Mouse (Mus musculus) CH12.LX (cell line): ENCODE results near the gene Rab25. TPM values are rescaled to one million over a fixed set of nuclear protein-coding genes. Genes with fewer than 3 reads are reported as not detected.

Source experiments
- DNase-seq: peaks from one replicate; pipeline ENCODE4 v3.0.0-alpha.2; 2013; ENCODE audit errors: extremely low read depth
- H3K27ac ChIP-seq: 2 replicates; pipeline ENCODE4 v1.5.1; 2012; ENCODE audit warnings: low read depth, mild to moderate bottlenecking, control low read depth, moderate library complexity; ENCODE audit not compliant: insufficient read depth
- H3K27me3 ChIP-seq: replicated peaks from 2 replicates; pipeline ENCODE3; 2012; ENCODE audit warnings: inconsistent platforms
- H3K36me3 ChIP-seq, 2 experiments: replicated peaks in 1 of 2; 2 replicates each; pipeline versions ENCODE3 to v1.6.1; 2012; ENCODE audit warnings: inconsistent platforms in 1 of 2, low read length in 1 of 2, mild to moderate bottlenecking in 1 of 2, mixed read lengths in 1 of 2, moderate library complexity in 1 of 2; ENCODE audit not compliant: control insufficient read depth in 1 of 2, insufficient read depth in 1 of 2
- H3K4me1 ChIP-seq, 2 experiments: 2 replicates each; pipeline ENCODE4 v1.6.1; 2012; ENCODE audit warnings: inconsistent platforms in 1 of 2, moderate library complexity in 1 of 2; ENCODE audit not compliant: insufficient read depth in 2 of 2, control insufficient read depth in 1 of 2
- H3K4me2 ChIP-seq: 2 replicates; pipeline ENCODE4 v1.6.1; 2012; ENCODE audit warnings: low read depth, mild to moderate bottlenecking, control low read depth; ENCODE audit not compliant: poor library complexity, insufficient read depth, severe bottlenecking
- H3K4me3 ChIP-seq, 3 experiments: fragments of 150-350 bp in 1 of 3; sonication (generic) in 1 of 3; replicated peaks in 1 of 3; 2 replicates each; pipeline versions ENCODE3 to v1.5.1; 2011 to 2012; ENCODE audit warnings: low read depth in 2 of 3, low read length in 2 of 3, mild to moderate bottlenecking in 2 of 3, moderate library complexity in 2 of 3, control low read depth in 1 of 3, improper control_type of control experiment in 1 of 3, inconsistent platforms in 1 of 3, mixed read lengths in 1 of 3; ENCODE audit not compliant: poor library complexity in 1 of 3
- H3K79me2 ChIP-seq: replicated peaks from 2 replicates; pipeline ENCODE4 v1.6.1; 2012; ENCODE audit warnings: mild to moderate bottlenecking, moderate library complexity; ENCODE audit not compliant: control insufficient read depth, poor library complexity, insufficient read depth, severe bottlenecking; ENCODE audit errors: extremely low read depth
- H3K9ac ChIP-seq: 2 replicates; pipeline ENCODE4 v1.6.1; 2012; ENCODE audit warnings: low read depth, mild to moderate bottlenecking, control low read depth, moderate library complexity; ENCODE audit not compliant: insufficient read depth
- H3K9me3 ChIP-seq: replicated peaks from 2 replicates; pipeline ENCODE3; 2012; ENCODE audit warnings: low read length, inconsistent platforms, mixed read lengths
- CHD1 ChIP-seq: IDR thresholded peaks from 2 replicates; pipeline ENCODE4 v1.6.1; 2012; ENCODE audit warnings: low read depth, low read length, improper control_type of control experiment, inconsistent platforms
- CHD2 ChIP-seq: IDR thresholded peaks from 2 replicates; pipeline ENCODE4 v1.6.1; 2011; ENCODE audit warnings: low read length, improper control_type of control experiment
- CTCF ChIP-seq, 2 experiments: IDR thresholded peaks in 1 of 2; conservative IDR thresholded peaks in 1 of 2; 2 replicates each; pipeline ENCODE4 v1.5.1; 2011 to 2012; ENCODE audit warnings: low read depth in 2 of 2, low read length in 2 of 2, improper control_type of control experiment in 1 of 2, inconsistent platforms in 1 of 2, mild to moderate bottlenecking in 1 of 2, moderate library complexity in 1 of 2
- E2F4 ChIP-seq: IDR thresholded peaks from 2 replicates; pipeline ENCODE4 v1.6.1; 2011; ENCODE audit warnings: low read depth, low read length, improper control_type of control experiment; ENCODE audit not compliant: insufficient replicate concordance
- HCFC1 ChIP-seq: IDR thresholded peaks from 2 replicates; pipeline ENCODE4 v1.6.1; 2012; ENCODE audit warnings: low read depth, mild to moderate bottlenecking, inconsistent platforms, low read length, improper control_type of control experiment
- JUN ChIP-seq: IDR thresholded peaks from 2 replicates; pipeline ENCODE4 v1.6.1; 2011; ENCODE audit warnings: low read depth, mild to moderate bottlenecking, low read length, improper control_type of control experiment, moderate library complexity; ENCODE audit not compliant: insufficient read depth
- MAFK ChIP-seq: IDR thresholded peaks from 2 replicates; pipeline ENCODE4 v1.6.1; 2011; ENCODE audit warnings: low read length, improper control_type of control experiment; ENCODE audit not compliant: insufficient replicate concordance
- MAZ ChIP-seq: IDR thresholded peaks from 2 replicates; pipeline ENCODE4 v1.6.1; 2012; ENCODE audit warnings: low read depth, mild to moderate bottlenecking, inconsistent platforms, low read length, improper control_type of control experiment, moderate library complexity
- NELFE ChIP-seq: IDR thresholded peaks from 2 replicates; pipeline ENCODE4 v1.6.1; 2011; ENCODE audit warnings: low read depth, low read length, improper control_type of control experiment
- POLR2A ChIP-seq: IDR thresholded peaks from 2 replicates; pipeline ENCODE4 v1.6.1; 2011; ENCODE audit warnings: low read depth, mild to moderate bottlenecking, improper control_type of control experiment, low read length
- RCOR1 ChIP-seq: conservative IDR thresholded peaks from 2 replicates; pipeline ENCODE4 v1.6.1; 2012; ENCODE audit warnings: low read depth, mild to moderate bottlenecking, inconsistent platforms, low read length, improper control_type of control experiment
- TCF12 ChIP-seq: IDR thresholded peaks from 2 replicates; pipeline ENCODE4 v1.6.1; 2014; ENCODE audit warnings: low read depth, mild to moderate bottlenecking, inconsistent platforms, low read length, improper control_type of control experiment
- UBTF ChIP-seq: IDR thresholded peaks from 2 replicates; pipeline ENCODE4 v1.6.1; 2012; ENCODE audit warnings: low read depth, mild to moderate bottlenecking, inconsistent platforms, low read length, improper control_type of control experiment, moderate library complexity
- ZC3H11A ChIP-seq: IDR thresholded peaks from 2 replicates; pipeline ENCODE4 v1.6.1; 2012; ENCODE audit warnings: low read depth, mild to moderate bottlenecking, inconsistent platforms, low read length, improper control_type of control experiment
- ZMIZ1 ChIP-seq: IDR thresholded peaks from 2 replicates; pipeline ENCODE4 v1.6.1; 2012; ENCODE audit warnings: low read depth, mild to moderate bottlenecking, inconsistent platforms, low read length, improper control_type of control experiment
- dilution Hi-C: fragments of 300-500 bp; cut with MboI; formaldehyde crosslinking; loops from 2 replicates; pipeline ENCODE4 v1.14.3; 2020; ENCODE audit warnings: low sequenced_read_pairs; ENCODE audit not compliant: extremely low pct_unique_long_range_greater_than_20kb, extremely low pct_ligation_motif_present
- in situ Hi-C: fragments of 300-500 bp; cut with MboI; formaldehyde crosslinking; loops from 3 replicates; pipeline ENCODE4 v1.14.3; 2019; ENCODE audit warnings: low sequenced_read_pairs, low pct_ligation_motif_present, low pct_unique_long_range_greater_than_20kb, mixed read lengths
- polyA plus RNA-seq: library from polyadenylated mRNA; unstranded; fragments of >175 nt; gene quantifications from 2 replicates; pipeline ENCODE4 v1.2.1, GENCODE M21; 2012; ENCODE audit warnings: low read depth; ENCODE audit not compliant: insufficient read length
- total RNA-seq, 2 experiments: library from RNA; depleted of rRNA; stranded (reverse); fragments of 300-350 nt in 1 of 2; fragments of >200 nt in 1 of 2; gene quantifications; 2 replicates each; pipeline ENCODE4 v1.2.3; 2012 to 2014

Gene Rab25
- total and polyA plus RNA-seq, 3 experiments, result 0.79 to 4.1 (median 1.8) TPM

DNA sequence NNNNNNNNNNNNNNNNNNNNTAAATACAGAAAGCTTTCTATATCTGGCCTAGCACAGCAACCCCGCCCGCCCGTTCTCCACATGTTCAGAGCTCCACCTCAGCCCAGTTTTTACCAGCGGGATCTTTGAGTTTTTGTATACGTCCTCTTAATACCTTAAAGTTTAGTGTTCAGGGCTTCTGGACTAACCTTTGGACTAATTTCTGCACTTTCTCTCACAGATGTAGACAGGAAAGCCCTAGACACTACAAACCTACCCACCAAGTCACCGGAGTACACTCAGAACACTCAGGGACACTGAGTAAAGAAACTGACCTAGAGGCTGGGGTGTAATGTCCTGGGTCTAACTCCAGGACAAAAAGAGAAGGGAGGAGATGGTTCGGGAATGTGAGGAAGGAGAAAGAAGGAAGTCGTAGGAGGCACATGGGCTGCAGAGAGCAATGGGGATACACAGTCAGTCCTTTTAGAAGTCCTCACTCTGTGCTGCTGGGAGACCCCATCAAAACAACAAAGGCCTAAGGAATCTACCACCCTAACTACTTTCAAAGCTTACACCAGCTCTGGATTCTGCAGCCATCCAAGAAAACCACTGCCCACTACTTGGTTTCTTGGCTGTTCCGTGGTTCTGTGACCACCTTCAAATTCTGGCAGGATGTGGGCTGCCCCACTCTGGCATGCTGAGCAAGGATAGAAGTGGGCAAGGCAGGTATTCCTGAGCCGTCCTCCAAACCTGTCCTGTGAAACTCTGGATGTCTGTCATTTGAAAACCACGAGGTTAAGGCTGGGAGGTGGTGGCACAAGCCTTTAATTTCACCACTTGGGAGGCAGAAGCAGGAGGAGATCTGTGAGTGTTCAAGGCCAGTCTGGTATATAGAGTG is 54.2 kb downstream of the Rab25 start:
- Histone ChIP-seq H3K4me1 (peaks cover 31 to 59% of the 10 kb centered on the region in 2 experiments), H3K4me3 (no peak overlapping the region)
- DNase-seq, result no peak

More for the DNA sequence above, 54.2 kb downstream of the Rab25 start:
- peaks cover 0 to 12% of the 10 kb centered on the region in 2 experiments for H3K36me3 ChIP-seq
- in situ Hi-C loops (no loop called here), dilution Hi-C loops (no loop called here)
- H3K27me3 ChIP-seq, result no peaks in the 10 kb centered on the region
- no peak for TF ChIP-seq CHD2
- no peak for TF ChIP-seq ZC3H11A
- TF ChIP-seq HCFC1, result no peak
- no peak for TF ChIP-seq RCOR1
- no peak for TF ChIP-seq POLR2A
- no peak for TF ChIP-seq NELFE
- TF ChIP-seq TCF12, result no peak
- TF ChIP-seq ZMIZ1, result no peak
- TF ChIP-seq CTCF (conservative IDR thresholded peaks at IDR 0.05 in 1 of 2, IDR thresholded peaks at IDR 0.05 in 1 of 2; ENCODE audit: low read depth in 2 of 2, low read length in 2 of 2), result no peak
- TF ChIP-seq UBTF, result no peak
- TF ChIP-seq E2F4, result no peak
- TF ChIP-seq JUN, result no peak
- no peak for TF ChIP-seq CHD1
- TF ChIP-seq MAZ, result no peak
- TF ChIP-seq MAFK, result no peak
- no peak overlapping the region for H3K27ac ChIP-seq
- no peaks in the 10 kb centered on the region for H3K79me2 ChIP-seq
- no peak overlapping the region for H3K4me2 ChIP-seq
- H3K9ac ChIP-seq, result no peak overlapping the region
- no peaks in the 10 kb centered on the region for H3K9me3 ChIP-seq

Other genes with a start within 250 kb of the Rab25 start
- 67.4 and 75.6 TPM in 2 replicates for gene Glmp, start 223.3 kb downstream of the Rab25 start, total RNA-seq (2012; rRNA removed)
- 37.8 and 42.7 TPM in 2 replicates for gene Glmp, start 223.3 kb downstream of the Rab25 start, total RNA-seq (2014; rRNA removed)
- gene Glmp, start 223.3 kb downstream of the Rab25 start, polyA plus RNA-seq, result 134 and 163 TPM in 2 replicates
- gene Tmem79, start 212.2 kb downstream of the Rab25 start, total RNA-seq (2012; rRNA removed), result 3.2 and 3.4 TPM in 2 replicates
- 1.0 and 1.6 TPM in 2 replicates for gene Tmem79, start 212.2 kb downstream of the Rab25 start, total RNA-seq (2014; rRNA removed)
- 3.5 and 3.7 TPM in 2 replicates for gene Tmem79, start 212.2 kb downstream of the Rab25 start, polyA plus RNA-seq
- 58.3 and 65.9 TPM in 2 replicates for gene Smg5, start 212.0 kb downstream of the Rab25 start, total RNA-seq (2012; rRNA removed)
- 43.7 and 44.8 TPM in 2 replicates for gene Smg5, start 212.0 kb downstream of the Rab25 start, total RNA-seq (2014; rRNA removed)
- gene Smg5, start 212.0 kb downstream of the Rab25 start, polyA plus RNA-seq, result 77.0 and 81.6 TPM in 2 replicates
- gene Paqr6, start 183.7 kb downstream of the Rab25 start, total RNA-seq (2012; rRNA removed), result 0.08 and 0.13 TPM in 2 replicates
- not detected in 2 replicates for gene Paqr6, start 183.7 kb downstream of the Rab25 start, total RNA-seq (2014; rRNA removed)
- 0.21 and 0.42 TPM in 2 replicates for gene Paqr6, start 183.7 kb downstream of the Rab25 start, polyA plus RNA-seq
- 0.59 and 1.0 TPM in 2 replicates for gene Bglap3, start 175.6 kb downstream of the Rab25 start, total RNA-seq (2012; rRNA removed)
- gene Bglap3, start 175.6 kb downstream of the Rab25 start, total RNA-seq (2014; rRNA removed), result 1.7 and 2.7 TPM in 2 replicates
- gene Bglap3, start 175.6 kb downstream of the Rab25 start, polyA plus RNA-seq, result 2.0 and 2.1 TPM in 2 replicates
- not detected in 2 replicates for gene Bglap2, start 169.6 kb downstream of the Rab25 start, total RNA-seq (2012; rRNA removed)
- gene Bglap2, start 169.6 kb downstream of the Rab25 start, total RNA-seq (2014; rRNA removed), result not detected in 2 replicates
- gene Bglap2, start 169.6 kb downstream of the Rab25 start, polyA plus RNA-seq, result not detected in 2 replicates
- not detected in 2 replicates for gene Bglap, start 163.8 kb downstream of the Rab25 start, total RNA-seq (2012; rRNA removed)
- gene Bglap, start 163.8 kb downstream of the Rab25 start, total RNA-seq (2014; rRNA removed), result not detected in 2 replicates
- not detected in 2 replicates for gene Bglap, start 163.8 kb downstream of the Rab25 start, polyA plus RNA-seq
- gene Pmf1, start 138.0 kb downstream of the Rab25 start, total RNA-seq (2012; rRNA removed), result 99.1 and 99.9 TPM in 2 replicates
- gene Pmf1, start 138.0 kb downstream of the Rab25 start, total RNA-seq (2014; rRNA removed), result 102 and 104 TPM in 2 replicates
- gene Pmf1, start 138.0 kb downstream of the Rab25 start, polyA plus RNA-seq, result 135 and 144 TPM in 2 replicates
- gene Slc25a44, start 123.2 kb downstream of the Rab25 start, total RNA-seq (2012; rRNA removed), result 8.9 and 11.5 TPM in 2 replicates
- gene Slc25a44, start 123.2 kb downstream of the Rab25 start, total RNA-seq (2014; rRNA removed), result 12.9 and 13.2 TPM in 2 replicates
- gene Slc25a44, start 123.2 kb downstream of the Rab25 start, polyA plus RNA-seq, result 15.9 and 17.5 TPM in 2 replicates
- 4.5 and 4.7 TPM in 2 replicates for gene Sema4a, start 87.1 kb downstream of the Rab25 start, total RNA-seq (2012; rRNA removed)
- gene Sema4a, start 87.1 kb downstream of the Rab25 start, total RNA-seq (2014; rRNA removed), result 2.3 and 3.5 TPM in 2 replicates
- gene Sema4a, start 87.1 kb downstream of the Rab25 start, polyA plus RNA-seq, result 7.1 and 7.9 TPM in 2 replicates
- gene Lmna, start 38.3 kb downstream of the Rab25 start, total RNA-seq (2012; rRNA removed), result 60.7 and 67.7 TPM in 2 replicates
- gene Lmna, start 38.3 kb downstream of the Rab25 start, total RNA-seq (2014; rRNA removed), result 16.1 and 19.8 TPM in 2 replicates
- gene Lmna, start 38.3 kb downstream of the Rab25 start, polyA plus RNA-seq, result 17.2 and 21.5 TPM in 2 replicates
- gene Mex3a, start 15.9 kb downstream of the Rab25 start, total RNA-seq (2012; rRNA removed), result 3.4 and 4.9 TPM in 2 replicates
- gene Mex3a, start 15.9 kb downstream of the Rab25 start, total RNA-seq (2014; rRNA removed), result 0.86 and 1.1 TPM in 2 replicates
- 2.0 and 2.5 TPM in 2 replicates for gene Mex3a, start 15.9 kb downstream of the Rab25 start, polyA plus RNA-seq
- 73.2 and 96.6 TPM in 2 replicates for gene Lamtor2, start 4.8 kb upstream of the Rab25 start, total RNA-seq (2012; rRNA removed)
- 42.3 and 44.0 TPM in 2 replicates for gene Lamtor2, start 4.8 kb upstream of the Rab25 start, total RNA-seq (2014; rRNA removed)
- 56.0 and 83.9 TPM in 2 replicates for gene Lamtor2, start 4.8 kb upstream of the Rab25 start, polyA plus RNA-seq
- gene Ubqln4, start 5.5 kb upstream of the Rab25 start, total RNA-seq (2012; rRNA removed), result 39.6 and 47.3 TPM in 2 replicates
- 22.4 and 22.8 TPM in 2 replicates for gene Ubqln4, start 5.5 kb upstream of the Rab25 start, total RNA-seq (2014; rRNA removed)
- 55.7 and 62.2 TPM in 2 replicates for gene Ubqln4, start 5.5 kb upstream of the Rab25 start, polyA plus RNA-seq
- gene Ssr2, start 27.6 kb upstream of the Rab25 start, total RNA-seq (2012; rRNA removed), result 364 and 435 TPM in 2 replicates
- gene Ssr2, start 27.6 kb upstream of the Rab25 start, total RNA-seq (2014; rRNA removed), result 325 and 377 TPM in 2 replicates
- gene Ssr2, start 27.6 kb upstream of the Rab25 start, polyA plus RNA-seq, result 307 and 346 TPM in 2 replicates
- 40.0 and 43.9 TPM in 2 replicates for gene Arhgef2, start 57.7 kb upstream of the Rab25 start, total RNA-seq (2012; rRNA removed)
- 15.0 and 18.5 TPM in 2 replicates for gene Arhgef2, start 57.7 kb upstream of the Rab25 start, total RNA-seq (2014; rRNA removed)
- 31.4 and 43.1 TPM in 2 replicates for gene Arhgef2, start 57.7 kb upstream of the Rab25 start, polyA plus RNA-seq
- gene Rxfp4, start 104.8 kb upstream of the Rab25 start, total RNA-seq (2012; rRNA removed), result 0.08 TPM in 1 of 2 replicates, not detected in the other
- gene Rxfp4, start 104.8 kb upstream of the Rab25 start, total RNA-seq (2014; rRNA removed), result not detected in 2 replicates
- not detected in 2 replicates for gene Rxfp4, start 104.8 kb upstream of the Rab25 start, polyA plus RNA-seq
- 35.2 and 40.2 TPM in 2 replicates for gene Khdc4, start 137.5 kb upstream of the Rab25 start, total RNA-seq (2012; rRNA removed)
- gene Khdc4, start 137.5 kb upstream of the Rab25 start, total RNA-seq (2014; rRNA removed), result 56.6 and 58.6 TPM in 2 replicates
- 53.6 TPM in 2 replicates for gene Khdc4, start 137.5 kb upstream of the Rab25 start, polyA plus RNA-seq
- gene Rit1, start 168.5 kb upstream of the Rab25 start, total RNA-seq (2012; rRNA removed), result 21.4 and 23.7 TPM in 2 replicates
- gene Rit1, start 168.5 kb upstream of the Rab25 start, total RNA-seq (2014; rRNA removed), result 28.7 and 29.1 TPM in 2 replicates
- gene Rit1, start 168.5 kb upstream of the Rab25 start, polyA plus RNA-seq, result 18.4 and 20.6 TPM in 2 replicates
- 3.8 and 4.5 TPM in 2 replicates for gene Syt11, start 226.9 kb upstream of the Rab25 start, total RNA-seq (2012; rRNA removed)
- gene Syt11, start 226.9 kb upstream of the Rab25 start, total RNA-seq (2014; rRNA removed), result 5.4 and 5.7 TPM in 2 replicates
- 8.2 and 8.8 TPM in 2 replicates for gene Syt11, start 226.9 kb upstream of the Rab25 start, polyA plus RNA-seq